Mouse (Mus musculus): Measurements from ENCODE around the gene Tmed5.

DNA sequence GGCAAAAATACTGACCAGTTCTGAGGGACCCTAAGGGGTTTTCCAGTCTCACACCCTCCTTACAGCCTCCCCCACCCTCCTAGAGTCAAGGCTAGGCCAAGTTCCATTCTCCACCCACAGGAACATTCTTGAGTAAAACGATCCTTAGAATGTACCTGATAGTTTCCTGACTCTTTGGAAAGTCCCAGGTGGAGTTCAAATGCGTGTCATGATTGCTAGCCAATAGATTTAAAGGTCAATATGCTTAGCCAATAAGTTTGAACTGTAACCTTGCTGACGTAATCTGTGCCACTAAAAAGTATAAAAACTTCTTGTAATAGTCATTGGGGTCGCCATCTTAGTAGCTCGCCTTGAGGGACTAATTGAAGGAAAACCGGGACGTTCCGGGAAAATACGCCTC, 72.0 kb downstream of the Tmed5 start:
- no peak for TF ChIP-seq CTCF (IDR thresholded peaks at IDR 0.05 in 2 of 3, conservative IDR thresholded peaks at IDR 0.05 in 1 of 3; ENCODE audit: control insufficient read depth in 1 of 3, insufficient read depth in 1 of 3, low read depth in 2 of 3, low read length in 3 of 3, poor library complexity in 1 of 3, severe bottlenecking in 1 of 3)
- no peak for TF ChIP-seq POLR2A (IDR thresholded peaks at IDR 0.05; ENCODE audit: control insufficient read depth in 1 of 2, insufficient read depth in 1 of 2, low read depth in 1 of 2, low read length in 2 of 2, poor library complexity in 1 of 2)
- TF ChIP-seq BHLHE40 (IDR thresholded peaks at IDR 0.05; ENCODE audit: borderline replicate concordance, low read depth, low read length), result no peak
- no peak for TF ChIP-seq MEF2A (IDR thresholded peaks at IDR 0.05; ENCODE audit: extremely low read depth, insufficient replicate concordance, low read depth, low read length, poor library complexity, severe bottlenecking)
